Mouse (Mus musculus) spleen, postnatal 10 days (tissue): ENCODE data around the gene Art4.

ENCODE experiments used
- DNase-seq, 2 experiments: peaks; one replicate each; pipeline ENCODE4 v3.0.0; 2021 to 2022; ENCODE audit warnings: low spot score in 2 of 2

Gene Art4

GRCm38 (mm10) chr6:136866150-136866549 lies 8.6 kb upstream of the Art4 start:
- no peak for DNase-seq

DNA sequence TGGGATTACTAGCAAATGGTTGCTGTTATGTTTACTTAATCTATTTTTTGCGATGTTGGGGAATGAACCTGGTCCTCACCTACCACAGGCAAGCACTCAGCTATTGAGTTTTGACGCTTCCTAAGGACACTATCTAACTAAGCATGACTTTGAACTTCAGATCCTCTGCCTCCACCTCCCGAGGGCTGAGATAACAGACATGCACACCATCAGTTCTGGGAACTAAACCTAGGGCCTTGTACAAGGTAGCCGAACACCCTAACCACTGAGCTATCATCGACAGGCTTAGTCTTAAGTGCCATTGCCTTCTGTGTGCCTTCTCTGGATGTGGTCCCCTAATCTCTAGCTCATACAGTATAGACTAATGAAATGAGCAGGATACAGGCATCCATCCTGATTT lies 7.8 kb upstream of the Art4 start:
- no peak for DNase-seq

- DNase-seq = no peak
Measured at GRCm38 (mm10) chr6:136861020-136861419, 3.5 kb upstream of the Art4 start.

DNA sequence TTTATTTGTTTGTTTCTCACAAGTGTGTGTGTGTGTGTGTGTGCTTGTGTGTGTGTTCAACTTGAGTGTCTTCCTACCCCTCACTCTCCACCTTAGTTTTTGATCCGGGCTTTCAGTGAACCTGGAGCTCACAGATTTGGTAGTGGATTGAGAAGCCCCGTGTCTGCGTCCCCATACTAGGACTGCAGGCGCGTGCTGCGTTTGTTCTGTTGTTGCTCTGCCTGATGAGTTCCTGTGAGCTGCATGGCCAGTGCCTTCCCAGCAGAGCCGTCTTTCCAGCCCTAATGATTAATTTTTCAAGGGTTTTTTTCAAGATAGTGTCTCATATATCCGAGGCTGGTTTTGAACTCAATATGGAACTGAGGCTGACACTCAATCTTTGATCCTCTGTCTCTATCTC lies 887 bp upstream of the Art4 start:
- DNase-seq = peak; percentile 43 to 44

DNA sequence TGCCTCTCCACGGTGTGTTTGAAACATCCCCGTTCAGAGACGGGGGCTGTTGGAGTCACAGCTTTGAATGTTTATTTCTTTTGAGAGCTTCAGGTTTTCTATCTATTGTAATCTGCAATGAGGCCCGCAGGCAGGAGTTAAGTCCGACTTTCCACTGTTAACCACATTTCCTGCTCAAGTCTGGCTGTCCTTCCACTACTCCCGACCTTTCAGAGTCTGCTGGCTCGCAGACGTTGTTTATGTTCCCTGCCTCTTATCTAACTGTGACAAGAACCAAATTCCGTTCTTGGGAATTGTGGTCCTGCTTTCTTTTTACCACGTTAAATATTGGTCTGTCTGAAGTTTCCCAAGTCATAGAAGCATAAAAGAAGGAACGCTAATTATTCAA lies 334 bp upstream of the Art4 start:
- DNase-seq = no peak

DNA sequence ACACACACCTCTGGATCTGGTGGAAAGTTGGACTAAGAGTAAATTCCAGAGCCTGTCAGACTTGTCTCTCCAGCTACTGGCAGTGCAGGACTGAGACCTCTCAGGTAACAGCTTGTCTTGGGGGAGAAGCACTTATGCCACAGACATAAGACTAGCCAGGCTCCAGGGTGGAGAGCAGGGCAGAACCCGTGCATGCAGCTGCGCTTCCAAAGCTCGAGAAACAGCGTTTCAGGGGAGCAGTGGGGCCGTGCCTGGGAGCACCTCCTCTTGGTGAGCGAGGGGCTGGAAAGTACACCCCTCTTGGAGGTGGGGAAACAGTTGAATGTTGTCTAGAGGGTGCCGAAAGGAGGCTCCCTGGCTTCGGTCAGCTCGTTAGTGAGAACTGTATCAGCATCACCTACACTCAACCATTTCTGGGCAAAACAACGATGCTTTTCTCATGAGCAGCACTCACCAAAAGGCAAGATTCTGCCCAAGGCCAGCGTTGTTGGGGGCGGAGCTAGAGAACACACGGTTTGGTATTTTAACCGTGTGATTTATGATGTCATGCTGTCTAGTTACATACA lies 1.4 kb downstream of the Art4 start:
- DNase-seq = peak; percentile 44 to 73

GRCm38 (mm10) chr6:136855183-136855582 lies 2.4 kb downstream of the Art4 start:
- DNase-seq = no peak

DNA sequence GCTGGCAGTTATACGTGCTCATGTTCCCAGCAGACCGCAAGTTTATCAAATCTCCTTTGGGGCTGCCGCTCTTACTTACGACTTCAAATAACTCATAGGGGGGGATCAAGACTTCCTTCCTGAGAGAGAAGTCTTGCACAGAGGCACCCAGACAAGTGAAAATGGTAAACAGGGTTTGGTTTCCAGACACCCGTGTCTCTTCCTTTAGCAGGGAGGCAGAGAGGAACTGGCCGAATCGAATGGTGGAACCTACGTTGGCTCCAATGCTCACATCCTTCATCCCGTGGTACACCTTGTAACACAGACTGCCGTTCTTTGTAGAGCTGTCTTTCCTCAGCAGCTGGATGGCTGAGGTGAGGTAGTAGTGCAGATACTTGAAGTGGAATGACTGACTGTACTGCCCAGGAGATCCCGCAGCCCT lies 3.2 kb downstream of the Art4 start:
- DNase-seq = peak in 1 of 2 experiments; percentile 31

- DNase-seq = no peak
Measured at GRCm38 (mm10) chr6:136852762-136853161, 4.8 kb downstream of the Art4 start.

DNA sequence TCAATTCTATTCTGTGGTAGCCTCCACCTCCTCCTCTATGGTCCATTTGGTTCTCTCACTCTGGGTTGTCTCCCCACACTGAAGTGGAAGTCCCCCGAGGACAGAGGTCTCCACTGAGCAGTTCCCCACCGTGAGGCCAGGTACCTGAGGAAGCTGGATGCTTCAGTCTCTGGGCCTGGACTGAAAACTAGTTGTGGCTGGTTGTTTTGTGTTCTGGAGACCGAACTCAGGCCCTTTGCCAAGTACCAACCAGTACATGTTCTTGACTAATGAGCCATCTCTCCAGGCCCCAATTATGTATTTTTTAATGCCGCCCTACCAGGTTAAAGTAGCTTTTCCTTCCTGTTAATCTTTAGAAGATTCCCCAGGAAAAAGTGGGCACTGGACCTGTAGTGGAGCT lies 5.2 kb downstream of the Art4 start:
- no peak for DNase-seq

DNA sequence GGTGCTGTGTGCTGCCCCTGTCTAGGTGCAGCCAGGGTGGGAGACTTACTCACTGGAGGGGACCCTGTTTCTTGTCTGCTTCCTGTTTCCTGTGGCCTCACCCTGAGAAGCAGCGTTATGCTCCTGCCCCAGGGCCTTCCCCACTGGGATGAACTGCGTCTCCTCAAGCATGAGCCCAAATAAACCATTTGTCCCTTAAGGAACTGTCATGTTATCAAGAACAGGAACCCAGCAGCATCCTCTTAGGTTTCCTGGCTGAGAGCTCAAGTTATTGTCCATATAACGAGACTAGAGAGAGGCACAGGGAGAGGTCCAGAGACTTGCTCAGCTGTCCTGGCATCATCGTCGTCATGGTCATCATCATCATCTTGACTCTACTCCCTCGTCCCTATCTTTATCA lies 7.3 kb downstream of the Art4 start:
- DNase-seq = no peak

DNA sequence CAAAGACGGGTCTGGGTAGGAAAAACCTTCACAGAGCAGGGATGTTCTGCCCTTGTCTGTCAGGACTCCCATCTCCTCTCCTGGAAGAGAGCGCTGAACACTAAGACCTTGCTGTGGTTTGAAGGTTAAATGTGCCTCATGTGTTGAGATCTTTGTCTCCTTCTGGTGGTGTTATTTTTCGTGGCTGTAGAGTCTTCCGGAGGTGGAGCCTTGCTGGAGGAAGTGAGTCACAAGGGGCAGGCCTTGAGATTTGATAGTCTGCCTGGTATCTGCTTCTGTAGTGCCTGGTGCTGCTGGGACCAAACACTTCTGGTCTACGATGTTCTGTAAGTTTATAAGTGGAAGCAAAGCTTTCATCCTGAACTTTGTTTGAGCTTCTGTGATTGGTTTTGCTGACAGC lies 8.6 kb downstream of the Art4 start:
- DNase-seq = no peak

DNA sequence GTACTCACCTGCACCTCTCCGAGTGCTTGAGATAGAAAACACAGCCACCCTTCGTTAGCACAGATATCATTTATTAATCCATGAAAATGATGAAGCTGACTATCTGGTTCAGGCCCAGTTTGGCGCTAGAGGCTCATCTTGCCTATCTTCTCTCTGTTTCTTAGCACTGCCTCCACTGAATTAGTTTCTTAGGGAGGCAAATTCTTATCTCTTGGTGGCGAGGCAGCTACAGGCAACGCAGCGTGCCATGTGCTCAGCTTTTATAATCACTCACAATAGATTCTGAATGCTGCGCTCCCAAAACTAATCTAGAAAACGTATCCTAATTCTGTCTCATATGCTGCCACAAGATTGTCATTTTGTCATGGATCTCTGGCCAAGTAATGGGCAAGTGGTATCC lies 9.1 kb downstream of the Art4 start:
- DNase-seq = no peak

DNA sequence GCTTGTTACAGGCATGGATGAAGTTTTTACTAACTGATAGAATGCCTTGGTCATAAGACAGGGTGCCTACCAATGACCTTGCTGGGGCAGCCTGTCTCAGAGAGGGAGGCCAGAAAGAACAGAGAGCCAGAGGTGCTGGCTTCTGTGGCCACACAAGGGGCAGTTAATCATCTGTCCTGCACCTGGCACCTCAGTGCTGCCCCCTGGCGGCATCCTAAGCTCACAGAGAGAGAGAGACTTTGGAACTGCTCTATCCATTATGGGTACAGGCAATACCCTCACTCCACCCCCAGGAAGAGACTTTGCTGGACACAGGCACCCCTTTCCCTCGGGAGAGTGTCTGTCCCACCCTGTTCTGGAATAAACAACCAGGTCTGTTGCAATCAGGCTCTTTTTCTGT lies 9.7 kb downstream of the Art4 start:
- peak; percentile 81 to 91 for DNase-seq

DNA sequence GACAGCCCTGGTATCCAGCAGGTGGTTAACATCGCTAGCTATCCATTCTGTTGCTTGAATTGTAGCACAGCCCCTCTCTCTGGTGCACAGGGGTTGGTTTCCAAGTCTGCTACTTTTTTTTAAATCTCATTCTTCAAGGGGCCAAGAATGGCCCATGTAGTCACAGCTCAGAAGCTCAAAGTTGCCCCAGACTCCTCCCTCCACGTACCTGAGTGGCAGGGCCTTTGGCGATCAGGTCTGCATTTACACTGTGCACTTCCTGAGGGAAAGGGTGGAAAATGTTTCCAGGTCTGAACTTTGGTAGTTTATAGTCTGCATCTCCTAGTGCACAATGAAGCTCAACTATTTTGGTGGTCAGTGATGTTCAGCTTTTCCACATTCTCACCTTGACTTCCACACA lies 10.3 kb downstream of the Art4 start:
- no peak for DNase-seq

GRCm38 (mm10) chr6:136845706-136846480 lies 11.6 kb downstream of the Art4 start:
- DNase-seq = no peak

GRCm38 (mm10) chr6:136844903-136845302 lies 12.6 kb downstream of the Art4 start:
- no peak for DNase-seq

DNA sequence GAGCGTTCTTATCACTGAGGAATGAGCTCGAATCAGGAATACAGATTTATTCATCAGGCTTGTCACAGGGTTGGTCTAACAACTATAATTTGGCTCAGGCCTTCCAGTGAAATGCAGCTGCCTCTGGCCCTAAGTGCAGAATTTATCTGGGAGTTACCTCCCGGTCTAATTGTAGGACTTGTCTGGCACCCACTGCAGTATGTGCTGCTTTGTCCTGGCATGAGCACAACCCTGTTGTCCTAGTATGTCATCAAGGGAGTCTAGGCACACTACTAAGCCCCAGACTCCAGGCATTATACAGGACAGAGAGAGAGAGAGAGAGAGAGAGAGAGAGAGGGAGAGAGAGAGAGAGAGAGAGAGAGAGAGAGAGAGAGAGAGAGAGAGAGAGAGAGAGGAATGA lies 20.2 kb downstream of the Art4 start:
- no peak for DNase-seq

DNA sequence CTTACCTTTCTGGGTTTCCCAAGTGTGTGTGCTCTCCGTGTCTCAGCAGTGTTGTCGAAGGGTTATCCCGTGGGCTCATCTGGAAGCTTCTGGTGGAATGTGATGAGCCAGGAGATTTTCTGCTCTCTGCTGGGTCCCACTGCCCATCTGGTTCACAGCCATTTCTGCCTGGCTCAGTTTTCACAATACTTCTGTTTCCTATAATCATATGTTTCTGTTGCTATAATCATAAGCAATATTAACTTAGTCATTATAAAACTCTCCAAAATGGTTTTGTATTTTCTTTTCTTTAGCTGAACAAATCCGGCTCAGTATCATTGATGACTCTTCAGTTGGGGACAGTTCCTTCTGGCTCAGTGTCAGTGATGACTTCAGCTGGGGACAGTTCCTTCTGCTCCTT lies 22.2 kb downstream of the Art4 start, which contains the start of gene Smco3:
Gene Smco3, minus strand, starts transcription at position 101 of the 400 bp plus-strand sequence.
- DNase-seq = no peak

DNA sequence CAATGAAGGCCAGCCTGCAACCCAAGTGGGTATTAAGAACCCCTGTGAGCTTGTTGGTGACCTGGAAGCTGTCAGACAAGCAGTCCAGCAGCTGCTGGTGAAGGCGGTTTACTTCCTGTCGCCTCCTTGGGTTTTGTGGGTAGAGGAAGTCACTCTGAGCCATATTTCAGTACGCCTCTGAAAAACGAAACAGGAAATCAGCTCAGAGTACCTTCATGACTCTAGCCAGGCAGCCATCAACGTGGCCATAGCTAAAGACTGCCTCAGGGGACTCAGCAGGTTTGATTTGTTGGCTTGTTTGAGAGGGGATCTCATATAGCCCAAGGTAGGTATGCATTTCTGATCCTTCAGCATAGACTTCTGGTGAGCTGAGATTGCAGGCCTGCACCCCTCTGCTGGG lies 25.8 kb downstream of the Art4 start:
- DNase-seq = no peak

DNA sequence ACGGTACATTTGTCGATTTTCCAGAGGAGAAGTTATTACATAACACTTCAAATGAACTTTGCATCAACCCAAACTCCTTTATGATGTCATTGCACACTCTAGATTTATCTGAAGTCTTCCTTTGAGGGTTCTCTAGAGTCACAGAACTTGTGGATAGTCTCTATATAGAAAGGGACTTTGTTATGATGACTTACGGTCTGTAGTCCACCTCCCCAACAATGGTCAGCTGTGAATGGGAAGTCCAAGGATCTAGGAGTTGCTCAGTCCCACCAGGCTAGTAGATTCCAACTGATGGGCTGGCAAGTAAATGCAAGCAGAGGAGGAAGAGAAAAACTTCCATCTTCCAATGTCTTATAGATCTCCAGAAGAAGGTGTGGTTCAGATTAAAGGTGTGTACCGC lies 28.9 kb downstream of the Art4 start:
- no peak for DNase-seq

- peak; percentile 88 to 95 for DNase-seq
Measured at GRCm38 (mm10) chr6:136827881-136828561, 29.5 kb downstream of the Art4 start, which contains the start of gene Wbp11. Wbp11 (minus strand) TSS chr6:136828233.

DNA sequence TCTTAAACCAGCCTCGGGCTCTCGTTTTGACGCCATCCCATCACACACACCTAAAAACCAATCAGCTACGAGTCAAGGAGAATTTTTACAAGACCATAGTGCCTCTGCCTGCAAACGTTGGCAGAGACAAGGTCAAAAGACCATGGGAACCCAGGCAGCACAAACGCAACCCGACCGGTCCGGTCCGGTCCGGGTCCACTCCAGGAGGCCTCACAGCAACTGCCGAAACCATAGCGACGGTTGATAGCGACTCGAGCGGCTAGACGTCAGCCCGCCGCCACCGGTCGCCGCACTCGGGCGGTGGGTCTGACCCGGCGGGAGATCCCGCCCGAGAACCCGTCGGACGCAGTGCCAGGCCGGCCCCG lies 30.0 kb downstream of the Art4 start, which contains the start of gene BC049715:
Gene BC049715, plus strand, starts transcription at position 111 of the 365 bp plus-strand sequence.
- no peak for DNase-seq
